Mouse (Mus musculus): ENCODE measurements around the gene Nemp2.
"Not testable (repeated sequence)": the region's sequence is repeated elsewhere in the genome, so short reads cannot be mapped to it uniquely, and the experiment has no call there.

Nemp2 gene

GRCm38 (mm10) chr1:52653366-52653765 is 22.9 kb downstream of the Nemp2 start:
- no peak for DNase-seq (ENCODE audit: low spot score)

GRCm38 (mm10) chr1:52655153-52655552 is 24.6 kb downstream of the Nemp2 start:
- no peak for DNase-seq (ENCODE audit: low spot score)

GRCm38 (mm10) chr1:52658160-52658559 is 27.7 kb downstream of the Nemp2 start:
- DNase-seq (ENCODE audit: low spot score) = no peak

- no peak for DNase-seq (ENCODE audit: low spot score)
Observed at GRCm38 (mm10) chr1:52660278-52660677, 29.8 kb downstream of the Nemp2 start.

GRCm38 (mm10) chr1:52660765-52661164 is 30.3 kb downstream of the Nemp2 start:
- DNase-seq (ENCODE audit: low spot score) = no peak

GRCm38 (mm10) chr1:52663228-52663627 is 32.7 kb downstream of the Nemp2 start:
- DNase-seq (ENCODE audit: low spot score) = no peak

- DNase-seq (ENCODE audit: low spot score) = no peak
Observed at GRCm38 (mm10) chr1:52668743-52669323, 38.3 kb downstream of the Nemp2 start.

- no peak for DNase-seq (ENCODE audit: low spot score)
Observed at GRCm38 (mm10) chr1:52669931-52670330, 39.4 kb downstream of the Nemp2 start.

GRCm38 (mm10) chr1:52675561-52676551 is 45.4 kb downstream of the Nemp2 start:
- no peak for DNase-seq (ENCODE audit: low spot score)

GRCm38 (mm10) chr1:52676621-52677020 is 46.1 kb downstream of the Nemp2 start:
- DNase-seq (ENCODE audit: low spot score) = no peak

- DNase-seq (ENCODE audit: low spot score) = no peak
Observed at GRCm38 (mm10) chr1:52683550-52683949, 53.0 kb downstream of the Nemp2 start.

GRCm38 (mm10) chr1:52687636-52688035 is 57.1 kb downstream of the Nemp2 start:
- no peak for DNase-seq (ENCODE audit: low spot score)

- not testable (repeated sequence) for DNase-seq (ENCODE audit: low spot score)
Observed at GRCm38 (mm10) chr1:52694456-52694855, 64.0 kb downstream of the Nemp2 start.

All from spleen, adult 12 weeks (tissue).